Mouse (Mus musculus): ENCODE results near the gene Cyp39a1. TPM values are rescaled to one million over a fixed set of nuclear protein-coding genes. Genes with fewer than 3 reads are reported as not detected.
A peak's percentile ranks its signal among the peaks of the same experiment; 100 is the strongest.

Cyp39a1 gene
- total RNA-seq (2021): 1 to 10 TPM in 1 of 2 experiments, under 1 TPM in 1; 0.99 to 1.6 TPM
- long read RNA-seq, experiment 1: 0 reads
- long read RNA-seq, experiment 2: 0 reads

GRCm38 (mm10) chr17:43667290-43667843 lies at the start of gene Cyp39a1:
Gene Cyp39a1 (plus strand): TSS chr17:43667425.
- peak in 1 of 2 experiments; percentile 12 for DNase-seq (ENCODE audit: low spot score in 2 of 2)

GRCm38 (mm10) chr17:43619156-43619555 lies 48.1 kb upstream of the Cyp39a1 start:
- DNase-seq (ENCODE audit: low spot score in 2 of 2): no peak

GRCm38 (mm10) chr17:43622076-43622475 lies 45.1 kb upstream of the Cyp39a1 start:
- no peak for DNase-seq (ENCODE audit: low spot score in 2 of 2)

GRCm38 (mm10) chr17:43628246-43628645 lies 39.0 kb upstream of the Cyp39a1 start:
- DNase-seq (ENCODE audit: low spot score in 2 of 2): no peak

GRCm38 (mm10) chr17:43629026-43629495 lies 38.2 kb upstream of the Cyp39a1 start:
- no peak for DNase-seq (ENCODE audit: low spot score in 2 of 2)

GRCm38 (mm10) chr17:43629496-43630426 lies 37.5 kb upstream of the Cyp39a1 start, which contains the start of gene Tdrd6:
Gene Tdrd6 (minus strand): TSS chr17:43630299.
- DNase-seq (ENCODE audit: low spot score in 2 of 2): peak in 1 of 2 experiments; percentile 11

- no peak for DNase-seq (ENCODE audit: low spot score in 2 of 2)
Observed at GRCm38 (mm10) chr17:43630427-43630760, 36.8 kb upstream of the Cyp39a1 start.

- no peak for DNase-seq (ENCODE audit: low spot score in 2 of 2)
Observed at GRCm38 (mm10) chr17:43637146-43637545, 30.1 kb upstream of the Cyp39a1 start.

- no peak for DNase-seq (ENCODE audit: low spot score in 2 of 2)
Observed at GRCm38 (mm10) chr17:43640825-43641224, 26.4 kb upstream of the Cyp39a1 start.

GRCm38 (mm10) chr17:43643191-43643590 lies 24.0 kb upstream of the Cyp39a1 start:
- no peak for DNase-seq (ENCODE audit: low spot score in 2 of 2)

GRCm38 (mm10) chr17:43644375-43644774 lies 22.9 kb upstream of the Cyp39a1 start:
- no peak for DNase-seq (ENCODE audit: low spot score in 2 of 2)

GRCm38 (mm10) chr17:43645136-43645535 lies 22.1 kb upstream of the Cyp39a1 start:
- DNase-seq (ENCODE audit: low spot score in 2 of 2): no peak

GRCm38 (mm10) chr17:43646925-43647324 lies 20.3 kb upstream of the Cyp39a1 start:
- no peak for DNase-seq (ENCODE audit: low spot score in 2 of 2)

GRCm38 (mm10) chr17:43649641-43650436 lies 17.4 kb upstream of the Cyp39a1 start:
- DNase-seq (ENCODE audit: low spot score in 2 of 2): no peak

- DNase-seq (ENCODE audit: low spot score in 2 of 2): no peak
Observed at GRCm38 (mm10) chr17:43651314-43652046, 15.7 kb upstream of the Cyp39a1 start.

GRCm38 (mm10) chr17:43666576-43667289 lies 492 bp upstream of the Cyp39a1 start, which contains the start of gene Slc25a27:
Gene Slc25a27 (minus strand): TSS chr17:43667214.
- peak; percentile 80 to 92 for DNase-seq (ENCODE audit: low spot score in 2 of 2)

- no peak for DNase-seq (ENCODE audit: low spot score in 2 of 2)
Observed at GRCm38 (mm10) chr17:43669145-43669695, 2.0 kb downstream of the Cyp39a1 start.

- DNase-seq (ENCODE audit: low spot score in 2 of 2): no peak
Observed at GRCm38 (mm10) chr17:43671907-43672306, 4.7 kb downstream of the Cyp39a1 start.

GRCm38 (mm10) chr17:43675228-43675627 lies 8.0 kb downstream of the Cyp39a1 start:
- no peak for DNase-seq (ENCODE audit: low spot score in 2 of 2)

GRCm38 (mm10) chr17:43676241-43676640 lies 9.0 kb downstream of the Cyp39a1 start:
- DNase-seq (ENCODE audit: low spot score in 2 of 2): no peak

Measured in layer of hippocampus, postnatal 14 days (tissue).